Mouse (Mus musculus): ENCODE measurements around the gene Amot.

The Amot gene

GRCm38 (mm10) chrX:145482383-145482782 lies 22.6 kb downstream of the Amot start:
- no peak for DNase-seq (ENCODE audit: low read depth, low spot score)

DNA sequence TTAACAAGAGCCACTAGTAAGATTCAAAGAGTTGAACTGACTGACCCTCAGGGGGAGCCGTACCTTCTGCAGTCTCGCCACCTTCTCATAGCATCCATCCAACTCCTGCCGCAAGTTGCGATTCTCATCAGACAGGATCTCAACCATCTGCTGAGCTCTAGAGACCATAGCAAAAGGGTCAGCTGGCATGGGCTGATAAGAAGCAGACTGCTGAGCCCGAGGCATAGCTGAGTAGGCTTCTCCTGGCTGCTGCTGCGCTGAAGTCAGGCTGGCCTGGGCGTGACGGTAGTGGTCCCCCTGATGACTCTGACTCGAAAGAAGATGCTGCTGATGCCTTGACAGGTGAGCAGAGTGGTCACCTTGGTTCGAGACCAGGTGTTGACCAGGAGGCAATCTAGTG lies 25.0 kb downstream of the Amot start:
- no peak for DNase-seq (ENCODE audit: low read depth, low spot score)

GRCm38 (mm10) chrX:145477725-145478194 lies 27.2 kb downstream of the Amot start:
- no peak for DNase-seq (ENCODE audit: low read depth, low spot score)

DNA sequence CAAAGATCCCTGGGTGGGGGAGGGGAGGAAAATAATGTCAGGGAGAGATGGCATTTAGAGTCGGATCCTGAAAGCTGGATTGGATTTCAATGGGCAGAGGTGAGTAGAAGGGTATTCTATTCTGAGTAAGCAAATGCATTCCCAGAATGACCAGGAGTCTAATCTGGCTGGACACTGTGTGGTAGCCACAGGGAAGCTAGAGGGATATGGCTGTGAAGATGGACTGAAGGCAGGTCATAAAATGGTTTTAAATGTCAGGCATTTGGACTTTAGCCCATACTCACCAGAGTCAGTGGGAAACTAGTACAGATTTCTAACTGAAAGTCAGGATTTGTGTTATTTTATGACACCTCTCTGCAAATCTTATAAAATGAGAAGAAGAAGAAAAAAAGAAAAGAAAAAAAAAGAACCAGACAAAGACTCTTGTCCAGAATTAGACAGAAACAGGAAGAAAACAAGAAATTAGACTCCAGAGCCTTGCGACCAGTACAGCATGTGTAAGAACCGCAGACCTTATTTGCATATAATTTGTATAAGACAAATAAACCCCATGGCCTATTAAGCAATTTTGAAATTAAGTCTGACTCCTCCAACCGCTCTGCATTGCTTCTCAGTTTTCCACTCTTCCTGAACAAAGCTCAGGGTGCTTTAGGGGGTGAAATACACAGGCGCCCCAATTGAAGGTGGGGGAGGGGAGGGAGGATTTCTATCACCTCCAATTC lies 27.8 kb downstream of the Amot start:
- DNase-seq (ENCODE audit: low read depth, low spot score), result no peak

- DNase-seq (ENCODE audit: low read depth, low spot score), result no peak
Observed at GRCm38 (mm10) chrX:145468264-145468663, 36.7 kb downstream of the Amot start.

GRCm38 (mm10) chrX:145463524-145463923 lies 41.5 kb downstream of the Amot start:
- no peak for DNase-seq (ENCODE audit: low read depth, low spot score)

GRCm38 (mm10) chrX:145461339-145461738 lies 43.6 kb downstream of the Amot start:
- peak; percentile 76 for DNase-seq (ENCODE audit: low read depth, low spot score)

DNA sequence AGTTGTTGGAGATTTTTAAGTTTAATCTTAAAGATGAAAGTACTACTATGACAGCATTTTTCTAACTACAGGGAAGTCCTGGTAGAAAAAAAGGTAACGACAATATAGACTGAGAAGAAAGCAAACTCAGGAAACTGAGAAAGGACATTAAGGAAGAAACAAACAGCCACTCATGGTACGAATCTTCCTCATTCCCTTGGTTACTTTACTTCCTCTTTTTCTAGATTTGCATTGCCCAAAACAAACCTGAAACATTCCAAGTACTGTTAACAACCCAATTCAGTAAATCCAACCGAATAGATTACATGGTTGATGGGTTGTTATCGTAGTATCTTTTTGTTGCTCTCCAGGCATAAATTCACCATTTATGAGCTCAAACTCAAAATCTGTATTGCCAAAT lies 48.7 kb downstream of the Amot start:
- DNase-seq (ENCODE audit: low read depth, low spot score), result no peak

GRCm38 (mm10) chrX:145455629-145456028 lies 49.4 kb downstream of the Amot start:
- DNase-seq (ENCODE audit: low read depth, low spot score), result no peak

DNA sequence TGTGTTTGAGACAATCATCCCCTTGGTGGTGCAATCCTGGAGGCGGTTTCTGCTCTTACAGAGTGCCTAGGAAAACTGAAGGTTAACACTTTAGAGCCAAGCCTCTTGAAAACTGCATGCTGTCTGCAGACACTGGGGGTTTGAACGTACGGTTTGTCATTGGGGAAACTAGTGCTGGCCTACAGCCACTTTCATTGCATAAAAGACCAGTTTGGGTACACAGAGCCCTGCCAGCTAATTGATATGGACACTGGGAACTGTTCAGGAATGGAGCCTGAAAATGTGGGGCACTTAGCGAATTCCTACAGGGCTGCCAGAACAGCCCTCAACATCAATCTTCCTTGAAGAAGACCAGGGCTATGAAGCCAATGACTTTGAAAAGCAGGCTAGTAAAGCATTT lies 50.2 kb downstream of the Amot start:
- no peak for DNase-seq (ENCODE audit: low read depth, low spot score)

- DNase-seq (ENCODE audit: low read depth, low spot score), result no peak
Observed at GRCm38 (mm10) chrX:145441526-145441925, 63.5 kb downstream of the Amot start.

GRCm38 (mm10) chrX:145433652-145434051 lies 71.3 kb downstream of the Amot start:
- no peak for DNase-seq (ENCODE audit: low read depth, low spot score)

DNA sequence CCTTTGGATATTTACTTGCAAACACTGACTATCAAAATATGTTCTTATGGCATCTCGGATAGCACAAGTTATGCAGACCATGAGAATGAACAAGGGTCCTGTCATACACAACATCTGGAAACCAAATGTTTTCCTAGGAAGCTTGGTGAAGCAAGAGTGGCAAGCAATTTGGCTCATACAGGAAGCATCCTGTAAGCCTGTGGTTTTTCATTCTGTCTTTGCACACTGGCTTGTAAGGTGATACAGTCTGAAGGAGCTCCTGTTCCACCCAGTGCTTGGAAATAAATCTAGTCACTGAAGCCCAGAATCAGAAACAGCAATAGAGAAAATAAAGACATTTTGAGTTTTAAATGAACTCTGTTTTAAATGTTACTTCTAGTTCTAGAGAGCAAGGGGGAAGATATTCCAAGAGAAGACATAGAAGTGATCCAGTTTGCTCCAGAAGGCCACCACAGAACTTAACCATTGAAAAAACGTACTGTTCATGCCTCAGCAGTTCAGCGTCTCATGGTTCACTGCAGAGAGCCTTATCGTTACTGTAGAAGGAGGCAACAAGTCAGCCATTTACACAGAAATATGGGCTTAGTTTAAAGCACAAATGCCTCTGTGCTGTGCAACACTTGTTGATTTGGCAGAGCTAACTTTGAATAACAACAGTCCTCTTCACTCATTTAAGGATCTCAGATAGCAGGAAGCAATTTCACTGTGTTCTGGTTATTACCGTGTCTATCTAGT lies 74.0 kb downstream of the Amot start:
- DNase-seq (ENCODE audit: low read depth, low spot score), result peak; percentile 79

DNA sequence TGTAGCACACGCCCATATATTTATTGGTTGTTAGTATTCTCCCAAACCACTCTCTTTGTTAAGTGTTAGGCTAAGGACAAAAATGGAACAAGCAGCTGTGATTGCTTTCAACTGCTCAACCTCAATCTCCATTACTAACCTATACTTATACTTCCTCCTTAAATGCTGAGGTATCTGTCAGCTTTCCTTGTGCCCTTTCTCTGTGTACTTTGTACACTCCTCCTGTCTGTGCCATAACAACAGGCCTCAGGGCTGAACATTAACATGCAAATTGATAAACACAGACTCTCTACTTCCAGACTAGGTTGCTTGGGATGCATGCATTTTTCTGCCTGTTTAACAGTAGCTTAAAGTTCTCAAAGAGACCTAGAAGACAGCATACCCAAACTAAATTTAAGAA lies 76.2 kb downstream of the Amot start:
- DNase-seq (ENCODE audit: low read depth, low spot score), result no peak

GRCm38 (mm10) chrX:145424026-145424425 lies 81.0 kb downstream of the Amot start:
- no peak for DNase-seq (ENCODE audit: low read depth, low spot score)

- DNase-seq (ENCODE audit: low read depth, low spot score), result no peak
Observed at GRCm38 (mm10) chrX:145414319-145414718, 90.7 kb downstream of the Amot start.

DNA sequence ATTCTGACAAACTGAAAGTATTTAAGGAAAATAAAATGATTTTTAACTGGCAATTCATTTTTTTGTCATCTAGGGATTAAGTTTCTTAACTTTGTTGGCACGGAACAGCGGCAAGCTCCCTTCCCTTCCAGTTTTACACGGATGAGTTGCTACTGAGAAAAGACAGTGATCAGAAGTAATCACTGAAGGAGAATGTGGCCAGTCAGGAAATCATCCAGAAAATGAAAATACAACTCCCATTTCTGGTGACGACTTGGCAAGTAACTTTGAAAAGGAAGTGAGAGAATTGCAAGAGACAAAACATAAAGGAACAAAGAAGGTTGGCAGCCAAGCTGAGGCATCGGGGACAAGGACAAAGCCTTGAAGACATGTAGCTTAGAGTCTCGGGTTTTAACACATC lies 93.6 kb downstream of the Amot start:
- peak; percentile 29 for DNase-seq (ENCODE audit: low read depth, low spot score)

- no peak for DNase-seq (ENCODE audit: low read depth, low spot score)
Observed at GRCm38 (mm10) chrX:145406052-145406451, 98.9 kb downstream of the Amot start.

DNA sequence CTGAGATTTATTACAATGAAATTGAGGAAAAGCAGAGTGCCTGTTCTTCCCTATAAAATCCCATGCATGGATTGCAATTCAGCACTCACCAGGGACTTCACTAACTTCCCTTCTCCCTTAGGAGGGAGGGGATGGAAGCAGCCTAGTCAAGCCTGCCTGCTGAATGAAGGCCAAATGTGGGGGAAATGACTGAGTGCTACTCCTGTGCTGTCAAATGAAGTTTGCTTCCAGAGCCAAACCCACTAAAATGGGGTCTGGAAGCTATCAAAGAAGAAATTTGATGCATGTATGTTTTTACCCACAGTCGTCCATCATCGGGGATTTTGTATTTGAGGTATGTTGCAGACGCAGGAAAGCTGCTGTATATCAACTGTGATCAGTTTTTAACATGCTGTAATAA lies 103.1 kb downstream of the Amot start:
- DNase-seq (ENCODE audit: low read depth, low spot score), result peak; percentile 4

DNA sequence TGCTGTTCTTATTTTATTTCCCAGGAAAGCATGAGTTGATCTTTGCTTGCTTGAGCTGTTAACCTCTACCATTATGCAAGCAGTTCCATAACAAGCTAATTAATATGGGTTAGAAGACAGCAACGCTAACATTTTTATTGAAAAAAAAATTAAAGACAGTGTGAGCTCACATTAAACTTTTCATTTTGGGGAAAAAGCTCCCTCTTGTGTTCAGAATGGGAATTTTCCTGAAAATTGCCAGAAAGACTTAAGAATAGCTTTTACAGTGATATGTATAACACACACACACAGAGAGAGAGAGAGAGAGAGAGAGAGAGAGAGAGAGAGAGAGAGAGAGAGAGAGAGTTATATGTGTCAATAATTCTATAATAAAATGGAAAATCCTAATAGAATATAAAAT lies 105.7 kb downstream of the Amot start:
- DNase-seq (ENCODE audit: low read depth, low spot score), result peak; percentile 75
